In the genomic region with DNA sequence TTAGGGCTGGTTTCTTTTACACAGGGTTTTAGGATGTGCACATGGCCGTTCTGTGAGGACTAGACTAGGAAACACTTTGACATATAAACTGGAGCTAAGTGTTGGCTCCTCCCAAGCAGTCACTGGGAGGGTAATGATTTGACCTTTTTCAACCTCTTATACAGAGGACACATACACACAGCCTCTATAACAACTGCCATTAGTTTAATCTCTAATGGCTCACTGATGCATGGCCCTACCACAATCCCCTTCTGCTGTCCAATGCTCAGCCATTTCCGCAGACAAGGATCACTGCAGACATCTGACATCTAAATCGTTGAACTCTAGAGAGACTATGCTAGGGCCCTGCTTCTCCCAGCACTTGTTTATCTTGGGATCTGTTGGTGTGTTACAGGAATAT, we compare ENCODE assay signal across 29 mouse cellular contexts.
DNase-seq lines count a peak whose midpoint lies in the region; ATAC-seq lines count a peak whose summit lies in the region.
"Had no signal": no experiment of that assay in that cellular context is flagged by ENCODE, and none has a peak within 500 bp of the region (broad histone marks: within the 10 kb centered on the region; RNA-seq: fewer than 3 reads in every experiment).

No protein-coding gene starts in this region.

- peaks cover 6% of the 10 kb centered on the region for H3K9me3 ChIP-seq in kidney, embryonic 15.5 days (replicated peaks)
- peaks cover 8% of the 10 kb centered on the region; the same call in 1 of the 2 replicates for H3K9me3 ChIP-seq in midbrain, embryonic 11.5 days (ENCODE audit: control insufficient read depth, low read length)
- peaks cover 8% of the 10 kb centered on the region for H3K9me3 ChIP-seq in midbrain, embryonic 14.5 days (ENCODE audit: control insufficient read depth, low read length)
- H3K9me3 ChIP-seq: heart, embryonic 10.5 days had no signal

- H3K36me3 ChIP-seq in kidney, embryonic 15.5 days, result no peaks in the 10 kb centered on the region
- no peaks in the 10 kb centered on the region for H3K36me3 ChIP-seq in midbrain, embryonic 11.5 days (ENCODE audit: control insufficient read depth, insufficient read depth, low read length)
- H3K36me3 ChIP-seq in midbrain, embryonic 14.5 days (ENCODE audit: control insufficient read depth, insufficient read depth, low read length), result no peaks in the 10 kb centered on the region
- H3K36me3 ChIP-seq: embryonic facial prominence, embryonic 10.5 days; forebrain, embryonic 12.5 days; forebrain, embryonic 15.5 days; heart, embryonic 10.5 days; heart, embryonic 13.5 days; hindbrain, embryonic 12.5 days had no signal

- H3K4me2 ChIP-seq in kidney, embryonic 15.5 days, result no peak overlapping the region
- no peak overlapping the region for H3K4me2 ChIP-seq in midbrain, embryonic 11.5 days
- no peak overlapping the region for H3K4me2 ChIP-seq in midbrain, embryonic 14.5 days (ENCODE audit: low read length)
- H3K4me2 ChIP-seq: embryonic facial prominence, embryonic 13.5 days; forebrain, embryonic 12.5 days; forebrain, embryonic 15.5 days; heart, embryonic 13.5 days; hindbrain, embryonic 12.5 days had no signal

- no peak overlapping the region for H3K9ac ChIP-seq in kidney, embryonic 15.5 days
- no peak overlapping the region for H3K9ac ChIP-seq in midbrain, embryonic 11.5 days (ENCODE audit: low read length)
- no peak overlapping the region for H3K9ac ChIP-seq in midbrain, embryonic 14.5 days (replicated peaks; ENCODE audit: low read length)
- H3K9ac ChIP-seq: embryonic facial prominence, embryonic 13.5 days; forebrain, embryonic 12.5 days; forebrain, embryonic 15.5 days; heart, embryonic 13.5 days; hindbrain, embryonic 12.5 days had no signal

- H3K4me3 ChIP-seq in kidney, embryonic 15.5 days (replicated peaks), result no peak overlapping the region
- no peak overlapping the region for H3K4me3 ChIP-seq in midbrain, embryonic 11.5 days (ENCODE audit: low read depth, low read length)
- no peak overlapping the region for H3K4me3 ChIP-seq in midbrain, embryonic 14.5 days (replicated peaks; ENCODE audit: low read depth, low read length)
- H3K4me3 ChIP-seq: embryonic facial prominence, embryonic 10.5 days; embryonic facial prominence, embryonic 13.5 days; erythroblast, embryonic 14.5 days; forebrain, embryonic 12.5 days; forebrain, embryonic 15.5 days; heart, adult 2 months; heart, embryonic 10.5 days; heart, embryonic 13.5 days; hindbrain, embryonic 12.5 days had no signal

- no peak overlapping the region for H3K27ac ChIP-seq in kidney, embryonic 15.5 days
- H3K27ac ChIP-seq in midbrain, embryonic 11.5 days (ENCODE audit: low read depth, low read length), result no peak overlapping the region
- no peak overlapping the region for H3K27ac ChIP-seq in midbrain, embryonic 14.5 days (replicated peaks; ENCODE audit: low read depth, low read length)
- H3K27ac ChIP-seq: embryonic facial prominence, embryonic 10.5 days; embryonic facial prominence, embryonic 13.5 days; forebrain, embryonic 12.5 days; forebrain, embryonic 15.5 days; heart, adult 2 months; heart, embryonic 10.5 days; heart, embryonic 13.5 days; hindbrain, embryonic 12.5 days had no signal

- no peaks in the 10 kb centered on the region for H3K27me3 ChIP-seq in kidney, embryonic 15.5 days
- H3K27me3 ChIP-seq in midbrain, embryonic 11.5 days (ENCODE audit: control insufficient read depth, insufficient read depth, low read length), result no peaks in the 10 kb centered on the region
- H3K27me3 ChIP-seq in midbrain, embryonic 14.5 days (ENCODE audit: control insufficient read depth, insufficient read depth, low read length), result no peaks in the 10 kb centered on the region
- H3K27me3 ChIP-seq: embryonic facial prominence, embryonic 13.5 days; forebrain, embryonic 12.5 days; forebrain, embryonic 15.5 days; heart, embryonic 13.5 days; hindbrain, embryonic 12.5 days had no signal

- DNase-seq in kidney, postnatal 25 days, result no peak
- no peak for DNase-seq in midbrain, embryonic 11.5 days (ENCODE audit: low spot score, missing footprints)
- no peak for DNase-seq in midbrain, embryonic 14.5 days
- peak; percentile 13 for DNase-seq in retina, postnatal 1 day
- DNase-seq: adrenal gland, adult 8-10 months; adrenal gland, postnatal 25 days; cerebellum, adult 11-12 months; cerebellum, adult 8-10 months; cerebellum, postnatal 10 days; cerebellum, postnatal 36 days; embryo, embryonic 11 days; gastrocnemius, postnatal 10 days; gastrocnemius, postnatal 36 days; heart, adult 2 months; heart, postnatal 14 days; heart, postnatal 4 days had no signal

- WGBS in kidney, embryonic 15.5 days, result 65% methylated on average over 3 of the region's 3 CpGs
- WGBS in midbrain, embryonic 11.5 days, result 75% methylated on average over 3 of the region's 3 CpGs
- WGBS in midbrain, embryonic 14.5 days, result 65% methylated on average over 3 of the region's 3 CpGs

- H3K4me1 ChIP-seq in kidney, embryonic 15.5 days, result no peaks in the 10 kb centered on the region
- H3K4me1 ChIP-seq in midbrain, embryonic 11.5 days (ENCODE audit: control insufficient read depth, insufficient read depth, low read length), result no peaks in the 10 kb centered on the region
- no peaks in the 10 kb centered on the region for H3K4me1 ChIP-seq in midbrain, embryonic 14.5 days (ENCODE audit: control insufficient read depth, insufficient read depth, low read length)
- H3K4me1 ChIP-seq: embryonic facial prominence, embryonic 13.5 days; forebrain, embryonic 12.5 days; forebrain, embryonic 15.5 days; heart, embryonic 10.5 days; heart, embryonic 13.5 days; hindbrain, embryonic 12.5 days had no signal

- ATAC-seq in kidney, embryonic 15.5 days (replicated peaks; ENCODE audit: low FRiP score), result peak; percentile 73
- ATAC-seq in midbrain, embryonic 11.5 days (ENCODE audit: low FRiP score), result peak; percentile 44; the same call in 1 of the 2 replicates
- ATAC-seq in midbrain, embryonic 14.5 days (ENCODE audit: low FRiP score, low TSS enrichment), result no peak
- no peak for ATAC-seq in frontal cortex, adult (ENCODE audit: low TSS enrichment)
- ATAC-seq: activated CD4-positive, CD25-positive, alpha-beta regulatory T cell, adult 4 months; CD4-positive, CD25-positive, alpha-beta regulatory T cell, adult 4 months; forebrain, embryonic 15.5 days; hindbrain, embryonic 16.5 days had no signal

Comparison
In these comparisons a context has a peak if more than half of its experiments do, and no peak if none do; other contexts are left out.
1. ATAC-seq: peak in kidney, embryonic 15.5 days (single experiment) and midbrain, embryonic 11.5 days (single experiment); none in midbrain, embryonic 14.5 days (single experiment) and frontal cortex, adult (single experiment).